Mouse (Mus musculus): Measurements from ENCODE around the gene Akr1b8. TPM values are rescaled to one million over a fixed set of nuclear protein-coding genes. Genes with fewer than 3 reads are reported as not detected.
"Not testable (repeated sequence)": the region's sequence is repeated elsewhere in the genome, so short reads cannot be mapped to it uniquely, and the experiment has no call there.

Gene Akr1b8
- total RNA-seq (2021) = under 1 TPM; 0.62 to 0.69 TPM

DNA sequence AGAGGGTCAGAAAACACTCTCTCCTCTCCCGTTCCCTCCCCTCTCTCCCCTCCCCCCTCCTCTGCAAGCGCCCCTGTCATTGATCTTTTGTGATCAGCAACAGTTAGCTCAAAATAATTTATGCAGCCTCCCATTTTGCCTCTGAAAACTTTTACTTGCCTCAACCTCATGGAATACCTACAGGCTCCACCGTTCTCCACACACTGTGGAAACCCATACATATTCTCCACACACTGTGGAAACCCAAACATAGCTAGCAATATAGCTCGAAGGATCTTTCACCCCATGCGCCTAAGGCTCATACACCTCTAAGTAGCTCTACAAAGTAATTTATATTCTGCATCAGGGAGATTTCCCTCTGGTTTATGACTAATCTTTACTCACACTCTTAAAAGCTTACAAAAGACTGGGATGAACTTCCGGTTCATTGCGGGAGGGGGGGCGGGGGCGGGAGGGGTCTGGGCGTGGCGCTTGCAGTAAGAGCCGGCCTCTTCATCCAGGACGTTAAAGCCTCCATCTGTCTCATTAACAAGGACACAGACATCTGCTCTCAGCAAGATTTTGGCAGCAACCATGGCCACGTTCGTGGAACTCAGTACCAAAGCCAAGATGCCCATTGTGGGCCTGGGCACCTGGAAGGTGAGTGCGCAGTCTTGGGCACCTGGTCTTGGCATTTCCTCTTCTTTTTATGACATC lies at the start of gene Akr1b8:
TSS of gene Akr1b8 (plus strand) at position 462 of the 696 bp plus-strand sequence.
- intact Hi-C loops (cut with DNase I) = no loop called here

DNA sequence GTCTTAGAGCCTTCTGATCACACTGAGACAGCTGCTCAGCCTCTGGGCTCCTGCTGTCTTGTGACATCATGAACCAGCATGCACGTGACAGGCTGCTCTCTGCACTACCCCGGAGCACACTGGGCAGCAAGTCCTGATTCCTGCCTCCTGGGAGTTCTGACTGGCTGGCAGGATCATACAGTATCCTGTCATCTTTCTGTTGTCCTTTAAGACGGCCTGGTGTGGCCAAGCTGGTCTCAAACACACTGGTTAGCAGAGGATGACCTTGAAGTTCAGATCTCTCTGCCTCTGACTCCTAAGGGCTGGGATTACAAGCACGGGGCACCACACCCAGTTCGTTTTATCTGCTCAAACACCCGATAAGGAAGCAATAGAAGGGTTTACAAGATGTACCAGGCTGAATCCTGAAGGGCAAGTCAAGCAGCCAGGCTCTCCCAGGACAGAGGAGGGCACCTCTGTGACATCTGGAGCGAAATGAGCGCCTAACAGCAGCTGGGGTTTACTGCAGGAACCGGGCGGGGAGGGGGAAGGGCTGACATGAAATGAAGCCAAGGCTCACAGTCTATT lies 49.2 kb upstream of the Akr1b8 start:
- no peak for DNase-seq (ENCODE audit: low spot score in 2 of 2)
- intact Hi-C loops (cut with DNase I) = no loop called here

More for the DNA sequence above, at the start of gene Akr1b8:
- DNase-seq (ENCODE audit: low spot score in 2 of 2) = peak in 1 of 2 experiments; percentile 16

DNA sequence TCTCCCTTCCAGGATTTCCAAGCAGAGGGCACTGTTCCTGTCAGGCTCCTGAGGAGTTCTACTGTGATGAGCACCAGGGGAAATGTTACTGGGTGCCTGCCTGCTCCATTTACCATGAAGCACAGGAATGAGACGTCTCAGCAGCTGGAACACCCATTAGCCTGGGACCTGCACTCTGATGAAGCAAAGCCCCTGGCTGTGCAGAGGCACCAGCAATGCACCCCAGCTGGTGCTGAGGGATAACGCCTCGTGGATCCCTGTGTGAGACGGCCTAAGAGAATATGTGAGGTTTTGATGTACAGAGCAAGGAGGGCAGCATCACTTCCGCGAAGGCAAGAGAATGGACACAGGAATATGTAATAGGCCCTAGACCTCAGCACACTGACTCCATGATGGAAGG lies 47.1 kb upstream of the Akr1b8 start:
- DNase-seq (ENCODE audit: low spot score in 2 of 2) = no peak
- intact Hi-C loops (cut with DNase I) = no loop called here

DNA sequence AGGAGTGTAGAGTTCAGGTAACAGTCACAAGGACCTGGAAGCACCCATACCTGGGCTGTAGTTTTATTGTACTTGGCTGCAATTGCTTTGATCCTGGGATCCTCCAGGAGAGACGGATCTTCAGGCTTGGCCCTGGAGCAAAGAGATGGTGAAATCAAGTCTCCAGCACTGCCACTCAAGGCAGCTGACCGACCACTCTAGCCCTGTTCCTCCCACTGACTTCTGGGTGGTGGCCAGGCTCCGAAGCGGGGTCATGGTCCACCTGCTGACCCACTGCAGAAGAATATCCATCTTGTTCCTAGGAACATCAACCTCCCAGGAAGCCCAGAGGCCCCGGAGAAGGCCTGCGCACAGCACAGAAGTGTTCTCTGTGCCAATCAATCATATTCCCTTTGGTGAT lies 44.4 kb upstream of the Akr1b8 start:
- DNase-seq (ENCODE audit: low spot score in 2 of 2) = no peak

DNA sequence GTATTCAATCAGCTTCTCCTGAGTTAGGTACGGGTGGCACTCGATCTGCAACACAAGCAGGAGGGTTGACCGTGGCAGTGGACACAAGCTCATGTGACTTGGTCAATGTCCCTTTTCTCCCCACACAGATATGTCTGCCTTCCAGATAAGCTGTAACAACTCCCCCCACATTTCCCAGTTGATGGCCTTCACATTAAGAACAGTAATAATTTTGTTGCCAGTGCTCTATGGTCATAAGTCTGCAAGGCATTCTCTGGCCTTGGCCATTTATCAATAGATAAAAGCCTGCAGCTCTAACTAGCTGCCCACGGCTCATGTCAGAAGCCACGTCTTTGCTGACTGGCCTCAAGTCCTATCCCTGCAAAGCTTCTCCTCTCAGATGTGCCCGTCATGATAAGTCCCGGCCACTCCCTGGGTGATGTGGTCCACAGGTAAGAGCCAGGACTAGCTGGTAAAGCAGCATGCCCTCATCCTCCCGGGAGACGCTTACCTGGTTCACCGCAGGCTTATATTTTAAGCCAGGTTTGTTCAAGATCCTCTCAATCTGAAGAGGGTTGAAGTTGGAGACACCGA lies 43.8 kb upstream of the Akr1b8 start:
- intact Hi-C loops (cut with DNase I) = no loop called here
- DNase-seq (ENCODE audit: low spot score in 2 of 2) = no peak

More for the DNA sequence above, 44.4 kb upstream of the Akr1b8 start:
- intact Hi-C loops (cut with DNase I) = no loop called here

DNA sequence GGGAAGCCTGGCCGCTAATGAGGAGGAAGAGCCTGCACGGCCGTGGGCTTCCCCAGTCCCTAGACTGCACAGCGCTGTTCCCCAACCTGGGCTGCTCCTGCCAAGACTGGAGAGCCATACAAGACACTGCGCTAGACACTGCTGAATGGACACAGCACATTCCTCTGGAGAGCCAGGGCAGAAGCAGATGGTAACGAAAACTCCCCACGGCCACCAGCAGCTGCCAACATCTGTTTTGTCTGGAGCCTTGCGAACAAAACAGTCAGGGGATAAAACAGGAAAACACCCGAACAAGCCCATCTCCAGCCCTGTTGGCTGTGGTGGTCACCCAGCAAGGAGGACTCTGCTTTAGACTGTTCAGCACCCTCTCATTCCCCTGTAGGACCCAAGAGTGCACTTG lies 40.5 kb upstream of the Akr1b8 start:
- intact Hi-C loops (cut with DNase I) = no loop called here
- DNase-seq (ENCODE audit: low spot score in 2 of 2) = no peak

DNA sequence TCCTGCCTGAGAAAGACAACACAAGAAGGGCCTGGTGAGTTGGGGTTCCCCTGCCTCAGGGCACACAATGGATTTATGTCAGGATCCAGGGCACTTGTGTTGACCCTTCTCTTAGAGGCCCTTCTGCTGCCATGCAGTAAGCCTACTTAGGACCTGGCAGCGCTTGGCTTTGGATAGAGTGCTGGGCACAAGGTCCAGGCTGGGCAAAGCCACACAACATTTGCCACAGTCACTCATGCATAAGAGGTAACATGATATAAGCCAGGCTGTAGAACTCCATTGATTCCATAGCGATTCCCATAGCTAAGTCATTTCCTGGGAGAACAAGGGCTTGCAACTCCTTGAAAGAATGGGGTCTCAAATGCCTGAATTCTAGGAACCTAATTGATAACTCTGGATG lies 40.0 kb upstream of the Akr1b8 start:
- intact Hi-C loops (cut with DNase I) = no loop called here
- no peak for DNase-seq (ENCODE audit: low spot score in 2 of 2)

DNA sequence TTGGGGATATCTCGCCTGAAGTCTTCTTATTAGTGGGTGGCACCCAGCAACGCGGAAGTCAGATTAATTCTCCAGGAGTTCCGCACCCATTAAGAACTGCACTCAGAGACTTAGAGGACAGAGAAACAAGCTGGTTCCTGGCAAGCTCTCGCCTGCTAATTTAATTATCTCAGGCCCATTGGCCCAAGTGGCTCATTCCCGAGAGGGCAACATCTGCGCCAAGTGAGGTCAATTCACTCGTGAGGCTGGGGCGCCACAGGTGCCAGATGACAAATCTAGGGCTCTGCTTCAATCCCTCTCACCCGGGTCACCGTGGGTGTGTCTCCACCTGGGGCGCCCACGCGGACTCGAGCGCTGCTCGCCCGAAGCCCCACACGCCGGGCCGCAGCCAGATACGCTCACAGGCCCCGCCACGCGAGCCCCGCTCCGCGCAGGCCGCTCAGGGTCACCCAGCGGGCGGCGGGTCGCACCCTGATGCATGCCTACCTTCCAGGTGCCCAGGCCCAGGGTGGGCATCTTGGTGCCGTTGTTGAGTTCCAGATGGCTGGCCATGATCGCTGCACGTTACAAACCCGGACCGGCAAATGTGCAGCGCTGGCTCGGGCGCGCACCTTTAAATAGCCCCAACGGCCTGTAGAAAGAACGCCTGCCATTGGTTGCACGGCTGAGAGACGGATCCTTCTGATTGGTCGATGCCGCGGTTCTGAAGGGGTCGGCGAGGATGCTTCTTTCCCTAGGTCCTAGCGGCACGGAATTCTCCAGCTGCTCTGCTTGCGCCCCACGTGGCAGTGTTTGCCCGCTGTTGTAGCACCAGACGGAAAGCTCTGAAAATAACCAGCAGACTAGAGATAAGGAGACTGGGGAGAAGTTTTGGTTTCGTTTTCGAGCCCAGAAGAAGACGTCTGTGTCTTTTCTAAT lies 36.8 kb upstream of the Akr1b8 start, which contains the start of gene Akr1b3:
TSS of gene Akr1b3 (minus strand) at position 625 of the 918 bp plus-strand sequence.
- DNase-seq (ENCODE audit: low spot score in 2 of 2) = peak; percentile 88 to 96
- intact Hi-C loops (cut with DNase I) = no loop called here

DNA sequence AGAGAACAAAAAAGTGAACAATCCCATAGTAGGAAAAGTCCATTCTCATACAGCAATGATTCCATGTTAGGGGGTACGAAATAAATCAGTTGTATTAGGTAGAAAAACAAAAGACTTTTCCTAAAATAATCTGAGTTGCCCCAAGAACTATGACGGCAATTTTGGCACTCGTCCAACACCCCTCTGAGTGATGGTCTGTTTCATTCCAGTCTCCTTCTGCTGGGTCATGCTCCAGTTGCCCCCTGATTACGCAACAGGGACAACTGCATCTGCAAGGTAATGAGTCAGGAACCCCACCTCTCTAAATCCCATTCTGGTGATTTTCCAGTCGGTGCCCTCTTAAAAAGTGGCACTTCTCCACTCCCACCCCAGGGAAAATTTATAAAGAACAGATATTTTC lies 35.7 kb upstream of the Akr1b8 start:
- DNase-seq (ENCODE audit: low spot score in 2 of 2) = no peak
- intact Hi-C loops (cut with DNase I) = no loop called here

DNA sequence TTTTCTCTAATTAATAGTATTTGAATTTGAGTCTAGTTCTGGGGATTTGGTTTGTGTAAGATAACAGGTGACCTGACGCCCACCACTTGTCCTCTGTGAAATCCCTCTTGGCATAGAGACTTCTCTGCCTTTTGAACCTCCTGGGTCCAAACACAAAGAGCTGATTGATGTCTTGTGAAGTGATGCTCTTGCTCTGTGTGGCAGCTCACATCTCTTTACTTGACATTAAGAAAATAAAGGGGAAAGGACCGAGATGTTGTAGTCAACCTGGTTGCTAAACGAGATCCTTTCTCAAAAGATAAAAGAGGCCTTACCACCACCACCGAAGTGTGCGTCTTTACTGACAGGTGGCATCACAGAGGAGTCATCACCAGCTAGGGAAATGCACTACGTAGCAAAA lies 35.3 kb upstream of the Akr1b8 start:
- DNase-seq (ENCODE audit: low spot score in 2 of 2) = no peak
- intact Hi-C loops (cut with DNase I) = no loop called here

DNA sequence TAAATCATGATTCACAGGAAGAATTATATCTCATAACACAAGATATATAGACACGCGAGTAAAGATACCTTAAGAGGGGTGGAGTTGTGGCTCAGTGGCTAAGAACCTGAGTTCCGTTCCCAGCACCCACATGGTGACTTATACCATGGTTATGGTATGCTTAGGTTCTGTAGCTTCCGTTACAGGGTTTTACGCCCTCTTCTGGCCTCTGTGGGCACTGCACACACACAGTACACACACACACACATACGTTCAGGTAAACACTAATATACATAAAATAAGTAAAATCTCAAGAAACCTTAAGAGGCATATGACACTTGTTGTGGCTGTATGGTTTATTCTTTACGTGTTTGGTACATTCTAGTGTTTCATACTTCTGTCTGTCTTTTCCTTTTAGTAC lies 31.8 kb upstream of the Akr1b8 start:
- no peak for DNase-seq (ENCODE audit: low spot score in 2 of 2)
- intact Hi-C loops (cut with DNase I) = no loop called here

DNA sequence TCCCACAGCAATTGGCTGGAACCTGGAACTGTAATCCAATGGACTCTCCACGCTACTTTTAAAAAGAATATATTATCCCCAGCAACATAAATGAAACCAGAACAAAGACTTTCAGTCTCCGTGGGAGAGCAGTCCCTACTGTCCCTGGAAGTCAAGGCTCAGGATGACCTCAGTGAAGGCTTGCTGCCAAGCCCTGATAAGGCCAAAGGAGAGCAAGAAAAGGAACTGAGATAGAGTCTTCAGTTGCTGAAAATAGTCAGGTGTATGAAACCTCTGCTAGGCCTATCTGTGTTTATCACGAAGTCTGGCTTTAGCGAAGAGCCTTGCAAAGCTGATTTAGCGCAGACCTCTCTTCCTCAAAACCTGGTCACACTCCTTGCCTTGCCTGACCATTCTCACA lies 22.5 kb upstream of the Akr1b8 start:
- DNase-seq (ENCODE audit: low spot score in 2 of 2) = no peak
- intact Hi-C loops (cut with DNase I) = no loop called here

DNA sequence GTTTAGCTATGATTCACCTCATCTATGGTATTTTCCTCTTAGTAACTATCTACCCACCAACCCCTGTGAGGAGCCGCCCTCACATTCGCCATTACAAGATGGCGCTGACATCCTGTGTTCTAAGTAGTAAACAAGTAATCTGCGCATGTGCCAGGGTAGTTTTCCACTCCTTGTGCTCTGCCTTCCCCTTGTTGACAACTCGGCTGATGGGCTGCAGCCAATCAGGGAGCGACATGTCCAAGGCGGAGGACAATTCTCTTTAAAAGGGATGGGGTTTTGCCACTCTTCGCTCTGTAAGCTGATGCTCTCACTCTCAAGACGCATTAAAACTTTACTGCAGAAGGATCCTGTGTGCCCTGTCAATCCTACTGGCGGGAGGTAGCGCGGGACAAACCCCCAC lies 22.1 kb upstream of the Akr1b8 start:
- intact Hi-C loops (cut with DNase I); DNase-seq (ENCODE audit: low spot score in 2 of 2): not testable (repeated sequence)

DNA sequence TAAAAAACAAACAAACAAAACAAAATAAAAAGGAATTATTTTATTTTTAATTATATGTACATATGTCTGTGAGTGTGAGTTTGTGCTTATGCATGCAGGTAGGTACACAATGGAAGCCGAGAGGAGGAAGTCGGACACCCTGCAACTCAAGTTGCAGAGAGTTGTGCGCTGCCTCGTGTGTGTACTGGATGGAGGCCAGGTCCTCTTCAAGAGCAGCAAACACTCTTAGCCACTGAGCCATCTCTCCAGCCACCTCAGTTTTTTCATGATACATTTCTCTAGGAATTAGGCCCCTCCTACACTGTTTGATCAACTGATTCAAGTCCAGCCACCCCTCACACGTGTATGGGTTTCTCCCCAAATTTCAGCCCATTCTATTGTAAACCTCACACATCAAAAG lies 19.2 kb upstream of the Akr1b8 start:
- no peak for DNase-seq (ENCODE audit: low spot score in 2 of 2)
- intact Hi-C loops (cut with DNase I) = no loop called here

DNA sequence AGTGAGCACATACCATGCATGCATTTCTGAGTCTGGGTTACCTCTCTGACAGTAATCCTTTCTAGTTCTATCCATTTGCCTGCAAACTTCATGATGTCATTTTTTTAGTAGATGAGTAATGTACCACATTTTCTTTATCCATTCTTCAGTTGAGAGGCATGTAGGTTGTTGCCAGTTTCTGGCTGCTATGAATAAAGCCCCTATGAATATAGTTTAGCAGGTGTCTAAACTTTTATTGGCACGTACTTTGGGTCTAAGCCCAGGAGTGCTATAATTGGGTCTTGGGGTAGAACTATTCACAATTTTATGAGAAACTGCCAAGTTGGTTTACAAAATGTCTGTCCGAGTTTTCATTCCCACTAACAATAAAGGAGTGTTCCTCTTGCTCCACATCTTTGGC lies 16.1 kb upstream of the Akr1b8 start:
- intact Hi-C loops (cut with DNase I) = no loop called here
- peak in 1 of 2 experiments; percentile 63 for DNase-seq (ENCODE audit: low spot score in 2 of 2)

DNA sequence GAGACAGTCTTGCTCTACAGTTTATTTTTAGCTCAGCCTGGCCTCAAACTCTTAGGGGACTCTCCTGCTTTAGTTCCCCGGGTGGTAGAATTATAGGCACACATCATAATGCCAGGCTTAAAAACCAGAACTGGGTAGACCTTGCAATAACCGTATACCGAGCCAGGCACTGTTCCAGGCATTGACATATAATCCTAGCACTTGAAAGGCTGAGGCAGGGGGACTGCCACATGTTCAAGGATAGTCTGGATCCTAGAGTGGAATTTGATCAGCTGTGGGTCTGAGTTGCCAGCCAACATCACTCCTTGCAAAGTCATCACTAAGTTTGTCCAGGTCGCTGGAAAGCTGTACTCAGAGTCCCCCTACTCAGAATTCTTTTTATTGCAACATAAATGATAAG lies 11.9 kb upstream of the Akr1b8 start:
- DNase-seq (ENCODE audit: low spot score in 2 of 2) = no peak
- intact Hi-C loops (cut with DNase I) = no loop called here

DNA sequence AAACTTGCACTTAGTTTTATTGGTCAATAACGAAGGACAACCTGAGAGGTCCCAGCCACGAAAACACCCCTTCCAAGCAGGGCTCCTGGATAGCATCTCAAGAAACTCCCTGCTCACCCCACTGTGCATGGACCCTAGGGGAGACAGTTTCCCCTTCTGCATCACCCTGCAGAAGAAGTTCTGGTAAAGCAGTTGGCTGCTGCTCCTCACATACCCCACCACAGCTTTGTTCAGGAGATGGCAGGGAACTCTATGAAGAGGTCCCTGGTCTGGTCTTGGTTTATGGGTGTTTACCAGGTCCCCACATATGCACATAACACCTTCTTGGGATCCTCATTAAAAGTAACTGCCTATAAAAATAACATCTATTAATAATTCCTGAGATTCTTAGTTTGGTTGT lies 11.4 kb upstream of the Akr1b8 start:
- no peak for DNase-seq (ENCODE audit: low spot score in 2 of 2)
- intact Hi-C loops (cut with DNase I) = no loop called here

DNA sequence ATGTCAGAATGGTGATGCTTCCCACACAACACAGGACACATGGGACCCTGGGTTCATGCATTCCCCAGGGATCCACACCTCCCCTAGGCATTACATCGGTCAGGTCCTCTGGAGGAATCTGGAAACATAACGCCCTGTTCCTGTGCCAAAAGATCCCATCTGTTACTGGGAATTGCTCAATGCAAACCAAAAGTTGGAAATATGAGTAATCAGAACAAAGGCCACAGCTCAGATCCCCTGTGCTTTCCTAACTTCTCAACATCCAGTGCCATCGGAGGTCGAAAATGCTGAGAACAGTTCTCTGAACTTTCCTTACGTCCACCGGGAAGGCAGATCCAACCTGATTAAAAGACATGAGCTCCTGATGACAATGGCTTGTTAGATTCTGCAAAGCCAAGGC lies 10.5 kb upstream of the Akr1b8 start:
- intact Hi-C loops (cut with DNase I) = no loop called here
- no peak for DNase-seq (ENCODE audit: low spot score in 2 of 2)

DNA sequence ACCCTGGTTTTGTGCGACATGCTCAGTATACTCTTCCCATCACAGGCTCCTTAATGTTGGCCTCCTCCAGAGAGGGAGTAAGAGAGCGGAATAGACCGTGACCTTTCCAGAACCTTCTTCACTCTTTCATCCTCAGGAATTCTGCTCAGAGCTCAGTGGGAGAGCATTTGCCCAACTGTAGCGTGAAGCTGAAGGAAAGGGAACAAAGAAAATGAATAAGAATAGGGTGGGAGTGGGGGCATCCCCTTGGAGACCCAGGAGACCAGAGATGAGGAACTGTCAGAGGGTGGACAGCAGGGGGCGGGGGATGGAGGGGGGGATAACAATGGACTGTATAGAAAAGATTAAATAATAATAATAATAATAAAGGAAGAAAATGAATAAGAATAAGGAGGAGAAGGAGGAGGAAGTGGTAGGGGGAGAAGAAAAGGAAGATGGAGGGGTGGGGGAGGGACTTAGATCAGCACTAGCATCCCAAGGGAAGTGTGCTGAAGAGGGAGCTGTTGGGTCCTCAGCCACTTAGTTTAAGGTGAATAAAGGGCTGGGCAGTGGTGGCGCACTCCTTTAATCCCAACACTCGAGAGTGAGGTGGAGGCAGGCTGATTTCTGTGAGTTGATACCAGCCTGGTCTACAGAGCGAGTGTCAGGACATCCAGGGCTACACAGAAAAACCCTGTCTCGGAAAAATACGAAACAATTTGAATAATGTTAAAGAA lies 9.6 kb upstream of the Akr1b8 start:
- intact Hi-C loops (cut with DNase I) = no loop called here
- no peak for DNase-seq (ENCODE audit: low spot score in 2 of 2)

DNA sequence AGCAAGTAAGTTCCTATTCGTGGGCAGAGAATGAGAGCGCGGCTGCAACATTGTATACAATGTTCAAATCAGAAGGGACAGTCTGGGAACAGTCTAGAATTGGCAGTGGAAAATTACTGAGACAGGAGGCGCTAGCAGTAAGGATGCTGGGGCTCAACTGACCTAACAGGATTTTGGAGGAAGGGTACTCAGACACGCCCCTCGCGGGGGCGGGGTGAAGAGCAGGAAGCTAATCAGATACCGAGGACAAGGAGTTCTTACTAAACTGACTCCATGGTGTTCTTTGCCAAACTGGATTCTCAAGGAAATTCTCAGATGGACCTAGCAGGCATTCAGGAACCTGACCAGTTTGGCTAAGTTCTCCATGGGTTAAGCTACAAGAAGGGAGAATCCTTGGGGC lies 9.0 kb upstream of the Akr1b8 start:
- intact Hi-C loops (cut with DNase I) = no loop called here
- DNase-seq (ENCODE audit: low spot score in 2 of 2) = no peak
